Mouse (Mus musculus) CD4-positive, CD25-positive, alpha-beta regulatory T cell, adult 4 months (primary cell): ENCODE data around the gene Prkce. TPM values are rescaled to one million over a fixed set of nuclear protein-coding genes. Genes with fewer than 3 reads are reported as not detected.

ENCODE experiments used
- ATAC-seq: one replicate; pipeline ENCODE4 v1.8.0; 2017
- polyA plus RNA-seq, 2 experiments: library from polyadenylated mRNA; unstranded; fragments of 100-300 nt; shearing (Covaris generic); gene quantifications; one replicate each; pipeline ENCODE4 v1.2.1; 2017

The Prkce gene
- polyA plus RNA-seq, 2 experiments from 2014 or later, result 3.5 to 4.6 TPM

DNA sequence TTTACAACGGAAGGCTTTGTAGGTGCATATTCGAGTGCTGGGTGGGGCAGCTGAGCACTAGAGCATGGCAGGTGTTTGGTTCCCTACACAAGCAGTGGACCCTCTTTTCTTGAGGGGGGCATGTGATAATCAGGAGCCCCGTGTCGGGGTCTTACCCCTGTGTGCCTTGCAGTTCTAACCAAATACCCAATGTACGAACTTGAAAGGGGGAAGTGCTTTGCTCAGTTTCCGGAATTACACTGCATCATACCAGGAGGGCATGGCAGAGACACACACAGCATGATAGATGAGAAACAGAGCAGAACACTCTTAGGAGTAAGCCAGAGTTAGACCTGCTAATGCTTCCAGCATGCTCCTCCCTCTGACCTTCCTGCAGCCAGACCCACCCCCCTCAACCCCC lies 208.8 kb downstream of the Prkce start:
- ATAC-seq, result no peak

DNA sequence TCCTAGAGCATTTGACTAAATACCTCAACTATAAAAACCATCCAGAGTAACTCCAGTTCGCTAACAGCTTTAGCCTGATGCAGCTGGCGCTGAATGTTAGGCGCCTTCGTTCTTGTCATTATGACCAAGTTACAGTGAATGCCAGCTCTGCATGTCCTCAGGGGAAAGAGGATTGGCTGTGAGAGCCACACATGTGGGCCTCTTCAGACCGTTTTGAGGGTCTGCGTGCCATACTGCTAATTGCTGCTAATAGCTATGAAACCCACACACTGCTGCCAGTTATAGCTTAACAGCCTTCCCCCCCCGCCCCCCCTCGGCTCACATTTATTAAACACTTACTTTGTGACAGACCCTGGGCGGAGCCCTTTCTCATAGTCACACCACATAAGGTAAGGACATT lies 210.3 kb downstream of the Prkce start:
- no peak for ATAC-seq

DNA sequence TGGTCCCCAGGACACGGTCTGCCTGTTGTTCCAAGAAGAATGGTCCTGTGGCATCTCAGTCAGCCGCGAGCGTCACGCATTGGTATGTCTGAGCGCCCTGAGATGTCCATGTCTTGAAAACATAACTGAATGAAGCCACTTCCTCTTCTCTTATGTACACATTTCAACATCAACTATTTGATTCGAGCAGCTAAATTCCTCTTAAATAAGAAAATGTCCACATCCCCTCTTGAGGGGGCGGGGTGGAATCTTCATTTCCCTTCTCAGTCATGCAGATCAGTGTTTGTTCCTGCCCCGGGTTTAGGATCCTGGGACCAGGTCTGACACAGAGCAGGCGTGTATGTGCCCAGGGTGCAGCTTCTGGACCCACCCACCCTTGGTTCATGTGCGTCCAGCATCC lies 211.0 kb downstream of the Prkce start:
- no peak for ATAC-seq

DNA sequence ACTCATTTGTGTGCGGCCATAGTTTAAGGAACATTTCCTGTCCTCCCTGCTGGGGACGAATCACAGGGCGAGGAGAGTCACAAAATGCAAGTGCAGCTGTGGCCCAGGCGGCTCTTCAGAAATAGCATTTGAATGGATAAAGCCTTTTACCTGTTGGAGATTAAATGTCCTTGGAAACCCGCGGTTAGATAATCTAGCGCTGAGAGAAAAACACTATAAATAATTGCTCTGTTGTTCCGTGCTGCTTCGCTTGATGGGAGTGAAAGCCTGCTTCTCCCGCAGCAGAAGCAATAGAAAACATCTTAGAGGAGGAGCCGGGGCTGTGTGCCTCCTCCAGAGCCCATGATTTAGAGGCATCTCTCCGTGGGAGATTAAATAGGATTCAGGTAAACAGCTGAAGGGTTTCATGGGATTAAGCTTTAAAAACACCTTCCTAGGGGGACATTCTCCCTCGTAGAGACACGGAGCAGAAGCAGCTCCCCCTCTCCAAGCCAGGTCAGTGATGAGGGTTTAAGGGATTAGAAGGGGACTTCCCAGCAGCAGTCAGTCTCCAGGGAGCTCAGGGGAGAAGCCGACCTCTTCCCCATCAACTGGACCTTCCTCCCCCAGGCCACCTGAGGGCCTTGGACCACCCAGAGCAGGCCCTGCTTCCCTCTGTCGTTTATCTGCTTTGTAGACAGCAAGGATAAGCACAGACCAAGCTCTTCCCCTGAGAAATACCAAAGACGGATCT lies 212.0 kb downstream of the Prkce start:
- ATAC-seq, result no peak

DNA sequence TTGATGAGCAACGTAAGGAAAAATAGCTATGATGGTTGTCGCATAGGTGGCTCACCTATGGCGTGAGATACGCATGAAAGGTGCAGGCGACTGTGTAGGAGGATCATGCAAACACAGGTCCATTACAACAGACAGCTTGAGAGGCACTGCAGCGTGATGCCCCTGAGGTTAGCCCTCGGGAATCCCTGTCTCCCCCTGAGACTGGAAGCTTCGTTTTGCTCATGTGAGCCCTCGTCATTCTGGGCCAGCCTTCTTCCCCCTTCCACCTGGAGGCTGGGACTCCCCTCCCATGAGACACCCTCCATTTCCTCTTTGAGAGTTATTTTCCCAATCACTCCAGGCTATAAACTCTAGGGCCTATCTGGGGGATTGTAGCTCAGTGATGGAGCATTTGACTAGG lies 213.9 kb downstream of the Prkce start:
- ATAC-seq, result no peak

DNA sequence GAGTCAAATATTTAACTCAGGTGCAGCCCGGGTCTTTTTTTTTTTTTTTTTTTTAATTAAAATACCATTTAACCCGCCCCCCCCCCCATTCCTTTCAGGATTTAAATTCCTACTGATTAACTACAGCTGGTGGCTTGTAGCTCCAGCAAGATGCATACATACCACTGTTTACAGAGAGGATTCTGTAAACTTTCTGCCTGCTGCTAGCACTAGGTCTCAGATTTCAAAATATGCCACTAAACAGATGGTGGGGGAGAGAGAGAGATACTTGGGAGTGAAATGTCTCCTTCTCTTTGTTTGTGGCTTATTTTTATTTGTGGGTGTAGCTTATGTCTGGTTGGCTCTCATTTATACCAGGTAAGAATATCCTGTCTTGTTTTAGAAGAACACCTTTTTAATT lies 215.3 kb downstream of the Prkce start:
- ATAC-seq, result no peak

DNA sequence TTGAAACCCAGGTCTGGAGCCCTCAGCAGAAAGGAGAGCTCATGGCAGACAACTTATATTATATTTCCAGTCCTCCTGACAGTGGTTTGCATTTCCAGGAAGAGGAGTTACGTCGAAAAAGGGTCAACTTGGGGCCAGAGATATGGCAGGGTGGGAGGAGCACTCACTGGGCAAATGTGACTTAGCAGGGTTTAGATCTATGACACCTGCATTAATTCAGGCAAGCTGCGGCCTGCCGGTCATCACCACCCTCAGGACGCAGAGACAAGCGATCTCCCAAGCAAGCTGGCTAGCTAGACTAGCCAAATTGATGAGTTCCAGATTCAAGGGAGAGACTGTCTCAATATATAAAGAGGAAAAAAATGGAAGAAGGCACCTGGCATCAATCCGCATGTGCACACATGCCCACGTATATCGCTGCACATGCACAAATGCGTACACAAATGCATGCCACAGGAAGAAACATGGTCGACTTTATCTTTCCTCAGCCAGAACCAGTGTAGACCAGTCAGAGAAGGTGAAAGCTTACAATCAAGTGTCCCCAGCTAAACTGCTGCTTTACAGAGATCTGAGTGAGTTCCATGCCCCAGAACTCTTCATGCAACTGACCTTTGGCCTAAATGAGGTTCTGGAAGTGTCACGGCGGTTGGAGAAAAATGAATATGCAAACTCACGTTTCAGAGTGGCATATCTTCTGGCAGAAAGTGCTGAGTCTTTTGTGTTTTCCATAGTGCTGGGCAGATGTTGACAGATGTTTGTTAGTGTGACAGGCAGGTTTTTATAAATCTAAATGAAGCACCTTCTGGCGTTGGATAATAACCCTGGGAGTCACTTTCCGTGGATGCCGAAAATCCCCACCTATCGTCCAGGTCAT lies 216.4 kb downstream of the Prkce start:
- no peak for ATAC-seq

DNA sequence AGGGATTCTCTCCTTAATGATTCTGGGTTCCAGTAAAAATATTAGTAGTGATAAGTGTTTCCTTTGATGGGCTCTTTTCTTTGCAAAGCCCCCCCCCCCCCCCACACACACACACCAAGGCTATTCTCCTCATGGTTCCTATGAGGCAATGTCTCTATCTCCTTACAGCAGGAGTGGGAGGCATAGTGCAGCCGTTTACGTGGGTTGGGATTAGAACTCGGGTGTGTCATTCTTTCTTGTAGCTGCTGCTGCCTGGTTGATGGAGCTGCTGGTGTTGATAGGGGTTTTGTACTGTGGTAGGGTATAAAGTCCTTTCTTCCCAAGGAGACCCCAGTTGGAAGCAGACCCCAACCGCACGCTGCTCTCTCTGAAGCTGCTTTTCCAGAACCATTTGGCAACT lies 224.9 kb downstream of the Prkce start:
- no peak for ATAC-seq

DNA sequence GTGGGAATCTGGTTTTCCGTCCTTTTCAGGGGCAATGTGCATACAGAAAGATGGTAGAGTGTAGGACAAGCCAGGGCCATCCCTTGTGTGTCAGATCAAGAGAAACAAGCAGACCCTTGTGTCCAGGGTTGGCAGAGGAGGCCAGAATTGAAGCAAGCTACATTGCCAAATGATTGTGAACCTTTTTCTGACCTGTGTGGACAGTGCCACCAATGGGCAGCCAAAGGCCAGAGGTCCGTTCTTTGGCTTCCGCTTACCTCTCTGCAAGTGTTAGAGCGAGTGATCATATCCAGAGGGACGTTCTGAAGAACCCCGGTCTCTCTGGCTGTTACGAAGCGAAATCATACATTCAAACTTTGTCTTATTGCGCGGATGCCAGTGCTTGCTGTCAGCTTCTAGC lies 225.6 kb downstream of the Prkce start:
- no peak for ATAC-seq

DNA sequence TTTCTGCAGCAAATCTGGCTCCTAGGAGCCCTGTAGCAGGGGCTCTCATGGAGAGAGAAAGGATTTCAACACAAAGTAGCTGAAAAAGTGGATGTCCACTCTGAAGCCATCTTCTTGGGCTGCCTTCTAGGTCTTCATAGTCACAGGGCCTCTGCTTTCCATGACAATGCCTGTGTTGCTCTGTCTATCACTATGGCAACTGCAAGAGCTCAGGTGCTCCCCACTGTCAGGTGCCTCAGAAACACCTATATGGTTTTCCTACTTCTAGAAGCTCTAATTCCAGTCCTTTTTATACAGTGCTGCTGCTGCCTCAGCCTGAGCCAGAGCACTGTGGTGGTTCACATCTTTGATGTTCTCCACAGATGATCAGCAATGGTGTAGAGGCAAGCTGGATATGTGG lies 229.5 kb downstream of the Prkce start:
- no peak for ATAC-seq

DNA sequence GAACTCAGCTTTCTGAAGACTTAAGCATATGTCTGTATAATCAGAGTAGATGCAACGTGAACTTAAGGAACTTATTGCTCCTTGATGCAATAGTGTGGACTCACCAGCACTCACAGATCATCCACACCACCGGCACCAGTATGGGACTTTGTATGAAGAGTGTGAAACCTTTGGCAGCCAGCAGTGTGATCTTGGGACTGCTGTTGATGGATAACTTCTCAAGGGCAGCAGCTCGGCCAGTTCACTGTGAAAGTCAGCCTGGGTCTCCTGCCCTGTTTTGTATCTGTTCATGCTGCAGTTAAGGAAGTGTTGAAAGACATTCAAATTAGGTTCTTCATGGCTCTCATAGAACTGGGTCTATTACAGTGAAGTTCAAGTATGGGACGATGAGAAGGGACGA lies 230.1 kb downstream of the Prkce start:
- no peak for ATAC-seq

DNA sequence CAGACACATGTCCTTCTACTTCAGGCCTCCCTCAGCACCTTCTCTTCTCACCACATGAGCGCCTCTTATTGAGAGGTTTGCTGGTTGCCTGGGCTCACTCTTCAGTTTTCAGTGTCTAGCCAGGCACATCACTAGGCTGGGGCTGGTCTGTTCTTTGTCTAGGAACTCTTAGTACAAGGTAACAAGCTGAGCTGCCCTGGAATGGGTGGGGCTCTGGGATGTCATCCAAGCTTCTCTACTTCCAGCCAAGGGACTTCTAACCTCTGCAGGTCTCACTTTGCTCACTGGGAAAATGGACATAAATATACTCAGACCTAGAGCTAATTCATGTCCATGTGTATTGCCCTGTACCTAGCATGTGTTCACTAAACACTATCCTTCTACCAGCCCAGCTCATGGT lies 230.6 kb downstream of the Prkce start:
- no peak for ATAC-seq

DNA sequence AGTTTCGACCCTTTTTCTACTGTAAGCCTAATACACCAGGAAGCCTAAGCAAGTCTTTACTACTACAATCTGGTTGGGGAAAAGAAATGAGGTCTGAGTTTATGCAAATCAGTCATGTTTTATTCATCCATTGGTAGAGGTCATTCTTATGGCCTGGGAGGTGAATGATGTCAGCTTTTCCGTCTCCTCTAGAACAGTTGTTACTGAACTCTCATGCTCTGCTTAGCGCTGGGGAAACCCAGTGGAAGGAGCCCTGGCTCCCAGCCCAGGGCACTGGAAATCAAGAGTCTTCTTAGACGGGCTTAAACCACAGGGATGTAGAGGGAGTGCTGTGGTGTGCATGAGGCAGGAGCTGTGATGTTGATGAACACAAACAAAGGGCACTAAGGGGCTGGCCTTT lies 232.4 kb downstream of the Prkce start:
- ATAC-seq, result no peak

DNA sequence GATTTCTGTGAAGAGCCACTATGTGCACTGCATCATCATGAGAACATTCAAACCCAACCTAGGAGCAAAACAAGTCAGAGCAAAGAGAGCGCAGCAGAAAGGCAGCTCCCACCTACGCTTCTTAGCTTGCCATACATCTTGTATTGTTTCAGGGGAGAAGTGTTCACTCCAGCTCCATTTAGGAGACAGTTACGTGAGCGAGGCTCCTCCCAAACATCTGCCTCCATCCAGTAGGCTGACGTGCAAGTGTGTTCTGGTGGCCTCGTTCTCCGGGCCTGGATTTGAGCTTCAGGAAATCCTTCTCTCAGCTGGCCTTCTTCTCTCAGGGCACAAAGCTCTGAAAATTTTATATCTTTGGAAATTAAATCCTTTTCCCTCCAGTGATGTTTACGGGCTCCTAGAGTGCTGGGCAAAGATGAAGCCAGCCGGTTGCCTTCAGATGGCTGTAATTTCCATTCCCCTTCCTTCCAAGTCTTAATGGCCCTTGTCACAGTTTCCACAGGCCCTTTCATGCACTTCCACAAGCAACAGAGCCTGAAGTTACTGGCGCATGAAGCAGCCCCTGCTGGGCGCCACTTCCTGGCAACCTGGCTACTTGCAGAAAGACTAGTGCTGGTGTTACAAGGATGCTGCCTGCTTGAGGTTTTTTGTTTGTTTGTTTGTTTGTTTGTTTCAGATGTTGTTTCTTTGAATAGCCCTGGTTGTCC lies 237.4 kb downstream of the Prkce start:
- no peak for ATAC-seq

DNA sequence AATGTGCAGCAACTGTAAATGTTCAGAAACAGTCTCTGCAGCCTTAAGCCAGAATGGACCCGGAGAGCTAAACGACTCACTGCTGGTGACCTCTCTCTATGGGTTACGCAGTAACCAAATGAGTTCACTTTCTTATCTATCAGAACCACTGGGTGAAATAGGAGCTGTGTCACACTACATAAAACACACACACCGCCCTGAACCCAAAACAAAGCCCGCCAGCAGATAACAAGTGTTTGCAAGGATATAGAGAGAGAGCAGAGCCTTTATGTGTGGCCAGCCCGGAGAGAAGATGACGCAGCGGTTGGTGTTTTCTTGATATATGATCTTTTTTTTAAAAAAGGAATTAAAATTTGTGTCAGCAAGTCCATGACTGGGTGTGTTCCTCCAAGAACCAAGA lies 238.1 kb downstream of the Prkce start:
- no peak for ATAC-seq

DNA sequence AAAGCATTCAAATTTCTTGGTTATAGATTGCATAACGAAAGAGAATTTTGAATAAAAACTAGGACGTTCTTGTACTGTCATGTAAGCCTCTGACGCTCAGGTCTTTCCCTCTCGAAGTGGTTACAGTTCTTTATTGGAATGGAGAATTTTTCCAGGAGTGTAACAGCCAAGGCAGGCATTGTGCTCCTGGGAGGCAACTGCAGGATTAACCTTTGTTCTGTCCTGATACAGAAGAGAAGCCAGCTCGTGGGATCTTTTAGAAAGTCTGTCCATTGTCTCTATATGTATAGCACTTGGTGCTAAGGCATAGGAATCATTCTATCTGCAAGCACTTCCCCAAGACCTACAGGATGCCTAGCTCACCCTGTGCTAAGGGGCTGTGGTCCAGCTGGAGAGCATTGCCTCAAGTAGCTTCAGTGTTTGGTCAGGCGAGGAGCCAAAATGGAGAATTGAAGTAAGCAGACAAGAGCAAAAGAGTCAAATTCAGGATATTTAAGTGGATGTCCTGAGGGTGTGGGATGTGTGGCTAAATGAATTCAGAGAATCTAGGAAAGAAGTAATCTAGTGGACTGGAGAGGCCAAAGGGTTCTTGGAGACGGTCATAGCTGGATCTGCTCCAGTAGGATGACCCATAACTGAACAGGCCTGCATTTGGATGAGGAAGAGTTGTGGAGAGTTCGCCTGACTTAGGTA lies 240.5 kb downstream of the Prkce start:
- ATAC-seq, result no peak

DNA sequence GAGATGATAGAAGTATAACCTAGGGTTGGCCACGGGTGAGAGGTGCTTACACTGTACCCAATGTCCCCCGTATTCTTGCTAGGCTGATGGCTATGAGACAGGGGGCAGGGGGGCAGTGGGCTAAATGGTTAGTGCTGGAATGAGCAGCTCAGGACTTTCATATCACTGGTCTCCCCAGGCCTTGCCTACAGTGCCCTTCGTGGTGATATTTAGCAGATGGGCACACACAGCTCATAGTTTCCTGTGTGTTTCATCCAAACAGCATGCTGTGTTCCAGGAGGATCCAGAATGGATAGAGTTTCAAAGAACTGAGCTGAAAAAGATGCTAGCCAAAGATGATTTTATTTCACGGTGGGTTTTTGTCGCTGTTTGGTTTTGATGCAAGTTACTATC lies 241.0 kb downstream of the Prkce start:
- no peak for ATAC-seq

DNA sequence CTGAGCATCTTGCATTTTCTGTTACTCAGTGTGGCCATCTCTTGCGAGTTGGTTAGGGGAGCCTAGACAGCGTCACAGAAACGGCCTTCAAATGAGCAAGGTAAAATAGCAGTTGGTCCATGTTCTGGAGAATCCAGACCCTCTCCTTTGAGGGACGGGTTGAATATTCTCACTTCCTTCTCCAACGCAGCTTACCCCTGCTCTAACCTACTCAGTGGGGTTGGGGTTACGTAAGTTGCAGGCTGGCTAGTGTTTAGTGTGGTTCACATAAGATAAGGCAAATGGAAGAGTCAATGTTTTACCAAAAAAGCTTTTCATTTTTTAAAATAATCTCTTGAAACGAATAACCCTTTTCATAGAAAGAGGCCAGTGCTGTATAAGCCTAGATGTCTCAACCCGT lies 241.9 kb downstream of the Prkce start:
- no peak for ATAC-seq

DNA sequence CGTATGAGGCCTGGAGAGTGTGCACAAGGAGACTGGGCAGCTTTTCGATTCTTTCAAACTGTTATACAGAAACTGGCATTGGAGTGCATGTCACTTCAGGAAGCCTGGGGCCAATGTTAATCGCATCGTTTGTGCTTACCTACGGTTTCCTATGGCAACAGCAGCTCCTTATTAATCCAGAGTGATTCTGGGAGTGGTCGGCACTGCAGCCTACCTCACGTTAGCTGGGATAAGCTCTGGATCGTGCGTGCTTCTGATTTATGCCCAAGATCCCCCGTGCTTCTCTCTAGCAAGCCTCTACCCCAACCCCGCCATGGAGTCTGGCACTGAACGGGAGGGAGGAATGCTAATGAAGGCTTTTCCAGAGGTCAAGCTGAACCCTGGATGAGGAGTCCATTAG lies 242.9 kb downstream of the Prkce start:
- no peak for ATAC-seq

DNA sequence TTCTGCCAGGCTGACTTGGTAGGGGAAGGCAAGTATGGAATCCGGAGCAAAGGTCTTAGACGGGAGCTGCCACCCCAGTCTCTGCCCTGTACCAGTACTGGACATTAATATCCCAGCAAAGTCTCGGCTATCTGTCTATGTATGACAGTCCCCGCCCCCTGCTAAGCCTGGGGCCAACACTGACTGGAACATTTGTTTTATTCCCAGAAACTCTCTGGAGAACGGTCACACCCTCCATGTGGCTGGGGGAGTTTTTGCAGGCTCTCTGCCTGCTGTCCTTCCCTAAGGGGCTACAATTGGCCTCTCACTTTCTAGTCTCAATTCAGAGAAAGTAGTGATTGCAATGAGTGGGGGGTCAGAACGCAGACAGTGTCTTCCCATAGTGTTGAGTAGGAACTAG lies 244.6 kb downstream of the Prkce start:
- no peak for ATAC-seq

DNA sequence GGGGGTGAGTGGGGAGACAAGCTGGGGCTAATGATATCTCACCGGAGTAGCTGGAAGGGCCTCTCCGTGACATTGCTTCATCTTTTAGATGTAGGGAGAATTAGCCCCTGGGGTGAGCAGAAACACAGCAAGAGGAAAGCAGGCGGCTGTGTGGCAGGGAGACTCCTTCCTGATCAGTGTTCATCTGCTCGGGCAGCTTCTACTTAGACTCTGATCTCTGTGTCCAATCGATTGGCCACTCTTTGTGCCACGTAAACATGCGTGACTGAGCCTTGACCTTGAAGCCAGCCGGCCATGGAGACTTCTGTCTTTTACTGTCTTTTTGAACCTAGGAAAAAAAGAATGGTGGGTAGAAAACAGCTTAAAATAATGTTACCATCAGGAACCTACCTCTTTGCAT lies 247.0 kb downstream of the Prkce start:
- no peak for ATAC-seq

DNA sequence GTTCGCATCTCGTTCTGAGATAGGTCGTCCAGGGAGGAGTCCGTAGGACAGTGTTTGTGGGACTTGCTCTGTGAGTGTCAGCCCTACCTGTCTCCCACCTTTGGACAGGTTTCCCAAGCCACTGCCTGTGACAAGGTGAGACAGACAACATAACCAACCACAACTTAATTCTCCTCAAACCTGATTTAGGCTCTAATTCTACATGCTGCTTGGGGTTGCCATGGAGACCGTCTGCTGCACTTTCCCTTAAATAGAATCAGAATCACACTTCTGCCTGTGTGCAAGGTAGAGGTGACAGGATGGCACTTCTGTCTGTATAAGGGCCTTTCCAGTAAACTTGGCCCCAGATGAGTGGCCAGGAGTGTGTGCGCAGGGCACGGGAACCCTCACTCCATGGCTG lies 248.4 kb downstream of the Prkce start:
- no peak for ATAC-seq

DNA sequence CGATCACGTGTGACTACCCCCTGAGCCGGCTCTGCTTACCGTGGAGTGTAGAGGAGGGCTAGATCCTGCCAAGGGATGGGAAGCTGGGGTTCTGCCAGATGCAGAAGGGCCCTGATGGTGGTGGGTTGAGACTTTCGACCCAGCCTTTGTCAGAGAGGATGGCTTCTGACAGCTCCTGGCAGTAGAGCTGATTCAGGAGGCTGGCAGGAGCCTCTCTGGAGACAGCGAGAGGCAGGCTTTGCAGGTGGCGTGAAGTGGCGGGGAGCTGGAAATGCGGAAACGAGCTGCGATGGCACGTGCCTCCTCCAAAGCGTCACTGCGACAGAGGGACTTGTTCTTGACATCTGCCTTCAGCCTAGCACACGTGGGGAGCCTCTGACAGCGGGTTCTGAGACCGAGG lies 250.7 kb downstream of the Prkce start:
- no peak for ATAC-seq
